8 mouse cellular contexts compared by ENCODE assay signal in the genomic region with DNA sequence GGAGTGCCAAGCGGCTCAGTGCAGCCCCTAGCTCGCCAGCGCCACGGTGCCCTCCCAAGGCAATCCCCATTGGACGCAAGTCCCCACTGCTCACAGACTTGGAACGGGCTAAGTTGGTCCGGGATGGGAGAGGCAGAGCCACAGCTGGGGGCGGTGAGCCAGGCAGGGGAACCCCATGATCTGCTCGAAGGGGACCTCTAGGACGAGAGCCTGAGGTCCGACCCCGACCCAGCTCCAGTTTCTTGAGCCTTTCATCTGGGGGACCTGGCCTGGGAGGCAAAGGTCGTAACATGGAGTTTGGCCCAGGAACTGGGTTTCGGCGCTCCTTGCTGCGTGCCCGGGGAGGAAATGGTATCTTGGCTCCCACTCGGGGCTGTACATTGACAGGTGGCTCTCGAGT. TPM values are rescaled to one million over a fixed set of nuclear protein-coding genes. Genes with fewer than 3 reads are reported as not detected.
DNase-seq lines count a peak whose midpoint lies in the region; ATAC-seq and TF ChIP-seq lines count a peak whose summit lies in the region.

No protein-coding gene starts in this region.

- WGBS in heart, embryonic 10.5 days: 87% methylated on average over 19 of the region's 19 CpGs
- WGBS in hindbrain, embryonic 12.5 days: 92% methylated on average over 19 of the region's 19 CpGs
- WGBS in midbrain, embryonic 15.5 days: 85% methylated on average over 19 of the region's 19 CpGs

- DNase-seq in heart, embryonic 10.5 days (ENCODE audit: low spot score): no peak
- DNase-seq in heart, postnatal 14 days: no peak
- DNase-seq in ES-E14 (ENCODE audit: low read depth, low spot score): no peak
- no peak for DNase-seq in B cell, adult 2 months
- DNase-seq in thymus, postnatal 10 days (ENCODE audit: low spot score in 2 of 2): no peak
- DNase-seq in spleen, postnatal 14 days (ENCODE audit: low spot score in 2 of 2): no peak

- no peaks in the 10 kb centered on the region for H3K9me3 ChIP-seq in heart, embryonic 10.5 days
- H3K9me3 ChIP-seq in ES-E14 (ENCODE audit: control insufficient read depth, insufficient read depth, low read depth, low read length): no peaks in the 10 kb centered on the region
- H3K9me3 ChIP-seq in hindbrain, embryonic 12.5 days (replicated peaks): no peaks in the 10 kb centered on the region
- no peaks in the 10 kb centered on the region for H3K9me3 ChIP-seq in midbrain, embryonic 15.5 days

- H3K27ac ChIP-seq in heart, embryonic 10.5 days: peak overlapping the region; percentile 18; the same call in 1 of the 2 replicates
- H3K27ac ChIP-seq in ES-E14 (ENCODE audit: insufficient read depth, low read depth, low read length, poor library complexity, severe bottlenecking): no peak overlapping the region
- no peak overlapping the region for H3K27ac ChIP-seq in hindbrain, embryonic 12.5 days
- no peak overlapping the region for H3K27ac ChIP-seq in midbrain, embryonic 15.5 days

- ATAC-seq in hindbrain, embryonic 12.5 days (ENCODE audit: low FRiP score): no peak
- no peak for ATAC-seq in midbrain, embryonic 15.5 days (replicated peaks)

- in situ Hi-C loops in ES-E14 (cut with MboI; ENCODE audit: low sequenced_read_pairs in 2 of 2, unreplicated experiment in 2 of 2): no loop called here

- peak overlapping the region; percentile 86; the same call in 1 of the 2 replicates for H3K4me3 ChIP-seq in heart, embryonic 10.5 days
- peak overlapping the region; percentile 39 to 87; a peak in 2 of 4 replicates for H3K4me3 ChIP-seq in ES-E14 (ENCODE audit: insufficient read depth in 1 of 2, low read depth in 1 of 2, low read length in 2 of 2, poor library complexity in 1 of 2, severe bottlenecking in 1 of 2)
- peak overlapping the region; percentile 64 for H3K4me3 ChIP-seq in hindbrain, embryonic 12.5 days
- H3K4me3 ChIP-seq in midbrain, embryonic 15.5 days: peak overlapping the region; percentile 93

- peak overlapping the region; percentile 62 for H3K4me2 ChIP-seq in hindbrain, embryonic 12.5 days (replicated peaks)
- peak overlapping the region; percentile 62 for H3K4me2 ChIP-seq in midbrain, embryonic 15.5 days

- intact Hi-C loops in heart, postnatal 14 days (cut with DNase I): no loop called here

- H3K27me3 ChIP-seq in heart, embryonic 10.5 days (ENCODE audit: insufficient read depth, poor library complexity, severe bottlenecking): no peaks in the 10 kb centered on the region
- no peaks in the 10 kb centered on the region for H3K27me3 ChIP-seq in hindbrain, embryonic 12.5 days
- H3K27me3 ChIP-seq in midbrain, embryonic 15.5 days (replicated peaks): no peaks in the 10 kb centered on the region

- H3K4me1 ChIP-seq in heart, embryonic 10.5 days: peaks cover 36% of the 10 kb centered on the region
- H3K4me1 ChIP-seq in ES-E14 (ENCODE audit: control insufficient read depth in 2 of 2, insufficient read depth in 2 of 2, low read length in 2 of 2, poor library complexity in 1 of 2): peaks cover 0 to 17% of the 10 kb centered on the region in 2 experiments; a peak in 2 of 4 replicates
- peaks cover 31% of the 10 kb centered on the region for H3K4me1 ChIP-seq in hindbrain, embryonic 12.5 days
- peaks cover 35% of the 10 kb centered on the region for H3K4me1 ChIP-seq in midbrain, embryonic 15.5 days

- H3K36me3 ChIP-seq in heart, embryonic 10.5 days: peaks cover 72% of the 10 kb centered on the region
- H3K36me3 ChIP-seq in ES-E14 (ENCODE audit: control insufficient read depth, insufficient read depth, low read length, poor library complexity, severe bottlenecking): peaks cover 15% of the 10 kb centered on the region; the same call in 1 of the 2 replicates
- peaks cover 50% of the 10 kb centered on the region for H3K36me3 ChIP-seq in hindbrain, embryonic 12.5 days
- H3K36me3 ChIP-seq in midbrain, embryonic 15.5 days (replicated peaks): peaks cover 34% of the 10 kb centered on the region; the same call in 1 of the 2 replicates

- peak overlapping the region; percentile 34; the same call in 1 of the 2 replicates for H3K9ac ChIP-seq in ES-E14 (ENCODE audit: insufficient read depth, low read depth, low read length, poor library complexity, severe bottlenecking)
- H3K9ac ChIP-seq in hindbrain, embryonic 12.5 days: 0 out of 2 replicates have a peak overlapping the region, but pooled peaks have one; percentile 8
- peak overlapping the region; percentile 98; the same call in 1 of the 2 replicates for H3K9ac ChIP-seq in midbrain, embryonic 15.5 days

TF ChIP-seq in ES-E14, 5 proteins besides CTCF, POLR2A, EP300 and RAD21:
- no peak for TF ChIP-seq ZC3H11A (IDR thresholded peaks at IDR 0.05; ENCODE audit: borderline replicate concordance, low read depth, low read length)

RNA-seq across cellular contexts. Expression of a gene that starts 1.3 kb away (rescaled TPM):
- 58.5 and 74.8 TPM in 2 replicates for polyA plus RNA-seq in heart, embryonic 10.5 days (2016; fragmentation: Nextera tagmentation; extraction: Ambion mirVana)
- 10 to 100 TPM; 20.0 to 22.4 TPM for total RNA-seq in heart, postnatal 14 days (2021)
- 23.1 and 30.7 TPM in 2 replicates for total RNA-seq in ES-E14 (2012; rRNA removed)
- 114 and 117 TPM in 2 replicates for polyA plus RNA-seq in hindbrain, embryonic 12.5 days (2016; fragmentation: Nextera tagmentation; extraction: Ambion mirVana)
- polyA plus RNA-seq in midbrain, embryonic 15.5 days (2015; fragmentation: Nextera tagmentation; extraction: Ambion mirVana): 119 and 122 TPM in 2 replicates

RNA-seq across cellular contexts. Expression of a gene that starts 5.5 kb away (rescaled TPM):
- polyA plus RNA-seq in heart, embryonic 10.5 days (2016; fragmentation: Nextera tagmentation; extraction: Ambion mirVana): 57.1 and 59.8 TPM in 2 replicates
- 10 to 100 TPM; 16.4 to 21.3 TPM for total RNA-seq in heart, postnatal 14 days (2021)
- total RNA-seq in ES-E14 (2012; rRNA removed): 15.5 and 23.6 TPM in 2 replicates
- polyA plus RNA-seq in hindbrain, embryonic 12.5 days (2016; fragmentation: Nextera tagmentation; extraction: Ambion mirVana): 60.5 and 60.9 TPM in 2 replicates
- polyA plus RNA-seq in midbrain, embryonic 15.5 days (2015; fragmentation: Nextera tagmentation; extraction: Ambion mirVana): 48.7 and 56.2 TPM in 2 replicates

RNA-seq across cellular contexts. Expression of a gene that starts 8.3 kb away (rescaled TPM):
- 86.8 and 92.0 TPM in 2 replicates for polyA plus RNA-seq in heart, embryonic 10.5 days (2016; fragmentation: Nextera tagmentation; extraction: Ambion mirVana)
- 10 to 100 TPM; 82.9 to 88.2 TPM for total RNA-seq in heart, postnatal 14 days (2021)
- 59.1 and 78.8 TPM in 2 replicates for total RNA-seq in ES-E14 (2012; rRNA removed)
- 106 and 108 TPM in 2 replicates for polyA plus RNA-seq in hindbrain, embryonic 12.5 days (2016; fragmentation: Nextera tagmentation; extraction: Ambion mirVana)
- polyA plus RNA-seq in midbrain, embryonic 15.5 days (2015; fragmentation: Nextera tagmentation; extraction: Ambion mirVana): 99.7 and 102 TPM in 2 replicates

RNA-seq across cellular contexts. Expression of a gene that starts 16.4 kb away (rescaled TPM):
- polyA plus RNA-seq in heart, embryonic 10.5 days (2016; fragmentation: Nextera tagmentation; extraction: Ambion mirVana): 53.3 and 62.4 TPM in 2 replicates
- 10 to 100 TPM; 19.5 to 25.7 TPM for total RNA-seq in heart, postnatal 14 days (2021)
- 35.8 and 51.0 TPM in 2 replicates for total RNA-seq in ES-E14 (2012; rRNA removed)
- 83.6 and 85.6 TPM in 2 replicates for polyA plus RNA-seq in hindbrain, embryonic 12.5 days (2016; fragmentation: Nextera tagmentation; extraction: Ambion mirVana)
- polyA plus RNA-seq in midbrain, embryonic 15.5 days (2015; fragmentation: Nextera tagmentation; extraction: Ambion mirVana): 112 and 116 TPM in 2 replicates

RNA-seq across cellular contexts. Expression of a gene that starts 35.3 kb away (rescaled TPM):
- polyA plus RNA-seq in heart, embryonic 10.5 days (2016; fragmentation: Nextera tagmentation; extraction: Ambion mirVana): 390 and 470 TPM in 2 replicates
- total RNA-seq in heart, postnatal 14 days (2021): 1,000 to 10,000 TPM; 1,236 to 1,272 TPM
- total RNA-seq in ES-E14 (2012; rRNA removed): 175 and 229 TPM in 2 replicates
- polyA plus RNA-seq in hindbrain, embryonic 12.5 days (2016; fragmentation: Nextera tagmentation; extraction: Ambion mirVana): 209 and 227 TPM in 2 replicates
- 229 and 238 TPM in 2 replicates for polyA plus RNA-seq in midbrain, embryonic 15.5 days (2015; fragmentation: Nextera tagmentation; extraction: Ambion mirVana)

Comparison
In these comparisons a context has a peak if more than half of its experiments do, and no peak if none do; other contexts are left out.
1. H3K9ac ChIP-seq: peak in every context shown above with its lines; median percentile 98 in midbrain, embryonic 15.5 days; 34 in ES-E14; 8 in hindbrain, embryonic 12.5 days.